Mouse (Mus musculus) embryonic facial prominence, embryonic 12.5 days (tissue): ENCODE results near the gene Klf16. TPM values are rescaled to one million over a fixed set of nuclear protein-coding genes. Genes with fewer than 3 reads are reported as not detected.
A peak's percentile ranks its signal among the peaks of the same experiment; 100 is the strongest.

ENCODE experiments used
- ATAC-seq: fragments of 200-750 bp; cut with Nextera tagmentation; 2 replicates; pipeline ENCODE4 v1.8.0; 2017; ENCODE audit not compliant: insufficient number of reproducible peaks, insufficient read depth, low FRiP score, low TSS enrichment
- H3K27ac ChIP-seq: fragments of 300-500 bp; sonication (generic); 2 replicates; pipeline ENCODE4 v1.5.1; 2016; ENCODE audit warnings: mild to moderate bottlenecking
- H3K27me3 ChIP-seq: fragments of 300-500 bp; sonication (generic); 2 replicates; pipeline ENCODE4 v1.6.1; 2016; ENCODE audit warnings: mild to moderate bottlenecking, moderate library complexity
- H3K36me3 ChIP-seq: fragments of 300-500 bp; sonication (generic); 2 replicates; pipeline ENCODE4 v1.6.1; 2016; ENCODE audit warnings: mild to moderate bottlenecking
- H3K4me1 ChIP-seq: fragments of 300-500 bp; sonication (generic); 2 replicates; pipeline ENCODE4 v1.6.1; 2016
- H3K4me2 ChIP-seq: fragments of 300-500 bp; sonication (generic); replicated peaks from 2 replicates; pipeline ENCODE4 v1.6.1; 2016; ENCODE audit warnings: mild to moderate bottlenecking, moderate library complexity
- H3K4me3 ChIP-seq: fragments of 300-500 bp; sonication (generic); 2 replicates; pipeline ENCODE4 v1.5.1; 2016; ENCODE audit warnings: mild to moderate bottlenecking
- H3K9ac ChIP-seq: fragments of 300-500 bp; sonication (generic); 2 replicates; pipeline ENCODE4 v1.6.1; 2016; ENCODE audit warnings: mild to moderate bottlenecking, moderate library complexity
- H3K9me3 ChIP-seq: fragments of 300-500 bp; sonication (generic); 2 replicates; pipeline ENCODE4 v1.6.1; 2016; ENCODE audit warnings: mild to moderate bottlenecking, moderate library complexity
- WGBS: fragments of 180-500 bp; shearing (Covaris S2); methylation state at CpG from one replicate; pipeline ENCODE4 v1.1.7; 2016; 5-methylcytosine and 5-hydroxymethylcytosine counted together
- microRNA-seq: library from miRNA; unstranded; fragments of <30 nt; microRNA quantifications from one replicate; pipeline ENCODE4, GENCODE M21; 2017
- polyA plus RNA-seq: library from polyadenylated mRNA; unstranded; fragments of >200 nt; fragmentation: Nextera tagmentation; extraction: Ambion mirVana; gene quantifications from 2 replicates; pipeline ENCODE4 v1.2.1, GENCODE M21; 2016

Gene Klf16
- polyA plus RNA-seq, 1 experiment from 2014 or later: 12.4 TPM

DNA sequence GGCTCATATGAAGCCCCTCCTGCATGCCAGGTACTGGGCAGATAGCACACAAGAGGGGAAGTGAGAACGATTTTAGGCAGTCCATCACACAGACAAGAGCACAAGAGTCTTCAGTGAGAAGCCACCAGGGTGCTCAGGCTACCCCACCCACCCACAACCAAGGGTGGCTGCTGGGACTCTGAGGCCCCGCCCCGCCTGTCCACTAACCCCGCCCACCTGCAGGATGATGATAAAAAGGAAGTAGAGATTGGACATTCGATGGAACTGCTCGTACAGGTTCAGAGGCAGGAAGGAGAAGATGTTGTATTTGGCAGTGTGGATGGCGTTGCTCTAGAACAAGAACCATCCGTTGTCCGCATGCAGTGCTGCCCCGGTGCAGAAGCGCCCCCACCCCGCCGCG is 42.0 kb downstream of the Klf16 start:
- Histone ChIP-seq H3K9ac (0 out of 2 replicates have a peak overlapping the region, but pooled peaks have one; percentile 15), H3K36me3 (no peaks in the 10 kb centered on the region), H3K9me3 (no peaks in the 10 kb centered on the region), H3K4me2 (peak overlapping the region; percentile 18; the same call in 1 of the 2 replicates), H3K27me3 (peaks cover 48% of the 10 kb centered on the region), H3K27ac (no peak overlapping the region), H3K4me1 (peaks cover 10% of the 10 kb centered on the region), H3K4me3 (no peak overlapping the region)
- WGBS: 11% methylated on average over 14 of the region's 14 CpGs
- ATAC-seq: no peak

DNA sequence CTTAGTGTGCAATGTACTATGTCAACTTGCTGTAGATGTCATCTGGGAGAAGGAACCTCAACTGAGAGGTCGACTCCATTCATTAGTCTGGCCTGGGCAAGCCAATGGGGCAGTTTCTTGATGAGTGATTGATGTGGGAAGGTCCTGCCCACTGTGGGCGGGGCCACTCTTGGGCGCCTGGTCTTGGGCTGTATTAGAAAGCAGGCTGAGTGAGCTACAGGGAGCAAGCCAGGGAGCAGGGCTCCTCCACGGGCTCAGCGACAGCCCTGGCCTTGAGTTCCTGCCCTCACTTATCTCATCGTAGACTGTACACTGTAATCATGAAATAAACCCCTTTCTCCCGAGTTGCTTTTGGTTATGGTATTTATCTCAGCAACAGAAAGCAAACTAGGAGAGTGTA is 43.4 kb downstream of the Klf16 start:
- Histone ChIP-seq H3K9ac (no peak overlapping the region), H3K4me1 (peaks cover 6% of the 10 kb centered on the region; the same call in 1 of the 2 replicates), H3K4me3 (no peak overlapping the region), H3K27ac (no peak overlapping the region), H3K36me3 (no peaks in the 10 kb centered on the region), H3K27me3 (peaks cover 43% of the 10 kb centered on the region), H3K4me2 (no peak overlapping the region), H3K9me3 (no peaks in the 10 kb centered on the region)
- ATAC-seq: no peak
- 14% methylated on average over 7 of the region's 7 CpGs for WGBS

DNA sequence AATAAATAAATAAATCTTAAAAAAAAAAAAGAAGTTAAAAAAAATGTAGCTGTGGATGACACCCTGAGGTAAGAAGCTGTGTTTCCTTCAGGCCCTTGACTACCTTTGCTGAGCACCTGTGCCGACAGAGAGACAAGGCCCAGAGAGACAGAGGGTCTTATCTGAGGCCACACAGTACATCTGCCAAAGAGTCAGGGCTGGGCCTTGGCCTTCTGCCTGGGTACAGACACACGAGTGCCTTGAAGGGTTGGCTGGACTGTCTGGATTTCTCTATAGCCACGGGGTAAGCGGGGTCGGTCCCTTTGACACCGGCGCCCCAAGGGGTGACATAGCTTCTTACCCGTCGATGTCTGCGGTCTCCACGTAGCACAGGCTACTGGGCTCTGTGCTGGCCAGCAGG is 44.3 kb downstream of the Klf16 start:
- Histone ChIP-seq H3K9me3 (no peaks in the 10 kb centered on the region), H3K4me3 (no peak overlapping the region), H3K9ac (no peak overlapping the region), H3K4me1 (0 out of 2 replicates have a peak, but pooled peaks cover 5% of the 10 kb centered on the region), H3K4me2 (no peak overlapping the region), H3K27me3 (peaks cover 39% of the 10 kb centered on the region), H3K27ac (no peak overlapping the region), H3K36me3 (no peaks in the 10 kb centered on the region)
- ATAC-seq: no peak
- 83% methylated on average over 11 of the region's 11 CpGs for WGBS

DNA sequence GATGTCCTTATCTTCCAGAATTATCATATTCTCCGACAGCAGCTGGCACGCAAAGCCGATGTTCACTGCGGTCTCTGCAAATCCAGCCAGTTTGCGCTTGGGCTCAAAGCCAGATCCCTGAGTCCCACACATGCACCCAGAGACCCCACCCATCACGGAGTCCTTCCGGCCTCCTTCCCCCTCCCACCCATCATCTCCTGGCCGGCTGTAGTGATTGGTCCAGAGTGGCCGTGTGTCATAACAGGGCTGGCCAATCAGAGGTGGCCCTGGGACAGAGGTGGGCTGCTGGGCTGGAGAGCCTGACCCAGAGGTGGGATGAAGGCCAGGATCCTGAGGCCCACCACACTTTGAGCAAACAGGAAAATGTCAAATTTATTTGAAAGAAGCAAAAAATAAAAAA is 50.9 kb downstream of the Klf16 start:
- WGBS: 31% methylated on average over 9 of the region's 9 CpGs
- peaks cover 9% of the 10 kb centered on the region for H3K27me3 ChIP-seq
- peaks cover 5% of the 10 kb centered on the region; the same call in 1 of the 2 replicates for H3K9me3 ChIP-seq
- no peak overlapping the region for H3K4me3 ChIP-seq
- H3K4me1 ChIP-seq: no peaks in the 10 kb centered on the region
- peak; percentile 77 for ATAC-seq
- H3K9ac ChIP-seq: no peak overlapping the region
- H3K4me2 ChIP-seq: peak overlapping the region; percentile 16; the same call in 1 of the 2 replicates
- H3K27ac ChIP-seq: no peak overlapping the region
- no peaks in the 10 kb centered on the region for H3K36me3 ChIP-seq

DNA sequence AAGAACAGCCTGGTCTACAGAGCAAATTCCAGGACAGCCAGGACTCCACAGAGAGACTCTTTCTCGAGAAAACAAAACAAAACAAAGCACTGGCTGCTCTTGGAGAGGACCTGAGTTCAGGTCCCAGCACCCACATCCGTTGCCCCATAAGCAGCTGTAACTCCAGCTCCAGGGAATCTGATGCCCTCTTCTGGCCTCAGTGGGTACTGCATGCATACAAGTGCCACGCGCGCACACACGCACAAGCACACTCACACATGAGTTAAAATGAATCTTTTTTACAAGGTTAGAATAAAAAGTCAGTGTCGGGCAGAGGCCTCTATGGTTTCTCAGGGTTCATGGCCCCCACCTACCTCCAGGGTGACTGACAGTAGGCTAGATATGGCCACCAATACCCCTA is 53.8 kb downstream of the Klf16 start:
- Histone ChIP-seq H3K4me3 (no peak overlapping the region), H3K4me2 (no peak overlapping the region), H3K27me3 (peaks cover 5% of the 10 kb centered on the region), H3K9ac (no peak overlapping the region), H3K4me1 (no peaks in the 10 kb centered on the region), H3K36me3 (no peaks in the 10 kb centered on the region), H3K9me3 (peaks cover 5% of the 10 kb centered on the region; the same call in 1 of the 2 replicates), H3K27ac (no peak overlapping the region)
- ATAC-seq: no peak
- 90% methylated on average over 7 of the region's 7 CpGs for WGBS

DNA sequence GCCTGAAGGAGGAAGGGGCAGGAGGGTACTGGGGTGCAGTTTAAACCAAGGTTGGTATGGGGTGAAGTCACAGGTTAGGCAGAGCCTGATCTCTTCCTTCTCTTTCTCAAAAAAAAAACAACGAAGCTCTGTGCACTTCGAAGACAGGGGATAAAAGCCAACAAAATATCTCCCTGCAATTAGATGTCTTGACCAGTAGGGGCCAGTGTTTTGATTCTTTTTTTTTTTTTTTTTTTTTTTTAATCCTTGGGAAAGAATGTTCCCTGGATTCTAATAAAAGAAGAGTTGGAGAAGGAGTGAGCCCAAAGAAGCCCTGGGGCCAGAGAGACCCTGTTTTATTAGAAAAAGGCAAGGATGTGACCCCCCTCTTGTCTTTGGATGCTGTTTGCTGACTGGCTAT is 57.8 kb downstream of the Klf16 start:
- 62% methylated on average over 2 of the region's 2 CpGs for WGBS
- H3K9ac ChIP-seq: no peak overlapping the region
- H3K4me2 ChIP-seq: no peak overlapping the region
- H3K36me3 ChIP-seq: no peaks in the 10 kb centered on the region
- H3K4me3 ChIP-seq: no peak overlapping the region
- H3K4me1 ChIP-seq: no peaks in the 10 kb centered on the region
- peaks cover 5% of the 10 kb centered on the region; the same call in 1 of the 2 replicates for H3K9me3 ChIP-seq
- H3K27me3 ChIP-seq: peaks cover 15% of the 10 kb centered on the region
- H3K27ac ChIP-seq: no peak overlapping the region
- no peak for ATAC-seq

Small RNA genes within 50 kb of the gene (microRNA-seq; reads per million reads assigned to microRNA genes)
- not detected for gene Mir6912

Other genes starting within 250 kb of the Klf16 start
- gene Pcsk4, start 247.8 kb downstream of the Klf16 start, polyA plus RNA-seq: 4.5 and 5.1 TPM in 2 replicates
- 4.2 and 5.7 TPM in 2 replicates for gene Reep6, start 247.4 kb downstream of the Klf16 start, polyA plus RNA-seq
- 1.0 and 2.2 TPM in 2 replicates for gene Adamtsl5, start 228.9 kb downstream of the Klf16 start, polyA plus RNA-seq
- 0.87 and 1.2 TPM in 2 replicates for gene Plk5, start 220.9 kb downstream of the Klf16 start, polyA plus RNA-seq
- 13.1 and 14.9 TPM in 2 replicates for gene Mex3d, start 189.7 kb downstream of the Klf16 start, polyA plus RNA-seq
- 332 and 349 TPM in 2 replicates for gene Mbd3, start 177.8 kb downstream of the Klf16 start, polyA plus RNA-seq
- gene Uqcr11, start 170.5 kb downstream of the Klf16 start, polyA plus RNA-seq: 403 and 464 TPM in 2 replicates
- 251 and 258 TPM in 2 replicates for gene Tcf3, start 143.7 kb downstream of the Klf16 start, polyA plus RNA-seq
- gene Onecut3, start 82.5 kb downstream of the Klf16 start, polyA plus RNA-seq: 0.10 and 0.13 TPM in 2 replicates
- 0.19 and 0.23 TPM in 2 replicates for gene Atp8b3, start 38.2 kb downstream of the Klf16 start, polyA plus RNA-seq
- 32.9 and 33.1 TPM in 2 replicates for gene Rexo1, start 15.8 kb downstream of the Klf16 start, polyA plus RNA-seq
- 123 and 125 TPM in 2 replicates for gene Abhd17a, start 13.0 kb upstream of the Klf16 start, polyA plus RNA-seq
- gene Scamp4, start 25.6 kb upstream of the Klf16 start, polyA plus RNA-seq: 77.4 and 80.6 TPM in 2 replicates
- gene Adat3, start 25.6 kb upstream of the Klf16 start, polyA plus RNA-seq: 7.0 and 7.8 TPM in 2 replicates
- gene Gm49322, start 28.7 kb upstream of the Klf16 start, polyA plus RNA-seq: 4.7 and 5.9 TPM in 2 replicates
- 250 and 263 TPM in 2 replicates for gene Csnk1g2, start 45.5 kb upstream of the Klf16 start, polyA plus RNA-seq
- gene Btbd2, start 79.8 kb upstream of the Klf16 start, polyA plus RNA-seq: 109 and 110 TPM in 2 replicates
- 117 and 122 TPM in 2 replicates for gene Mknk2, start 100.8 kb upstream of the Klf16 start, polyA plus RNA-seq
- gene Mob3a, start 124.7 kb upstream of the Klf16 start, polyA plus RNA-seq: 57.4 and 60.9 TPM in 2 replicates
- 20.5 and 23.6 TPM in 2 replicates for gene Izumo4, start 124.9 kb upstream of the Klf16 start, polyA plus RNA-seq
- gene Ap3d1, start 164.9 kb upstream of the Klf16 start, polyA plus RNA-seq: 84.7 and 85.8 TPM in 2 replicates
- 23.5 and 26.1 TPM in 2 replicates for gene Dot1l, start 177.9 kb upstream of the Klf16 start, polyA plus RNA-seq
- 64.8 and 71.7 TPM in 2 replicates for gene Sf3a2, start 220.9 kb upstream of the Klf16 start, polyA plus RNA-seq
- 132 and 142 TPM in 2 replicates for gene Plekhj1, start 221.3 kb upstream of the Klf16 start, polyA plus RNA-seq
- gene Amh, start 227.9 kb upstream of the Klf16 start, polyA plus RNA-seq: not detected in 2 replicates
- gene Jsrp1, start 236.2 kb upstream of the Klf16 start, polyA plus RNA-seq: 1.6 and 1.8 TPM in 2 replicates
- gene Oaz1, start 249.3 kb upstream of the Klf16 start, polyA plus RNA-seq: 1,786 and 1,871 TPM in 2 replicates